Mouse (Mus musculus): ENCODE data around the gene Hpse. TPM values are rescaled to one million over a fixed set of nuclear protein-coding genes. Genes with fewer than 3 reads are reported as not detected.

Hpse gene
- total and polyA plus RNA-seq, 3 experiments, result not detected

GRCm38 (mm10) chr5:100680542-100680933 is 39.0 kb downstream of the Hpse start:
- Histone ChIP-seq H3K9me3 (replicated peaks) (no peaks in the 10 kb centered on the region), H3K36me3 (replicated peaks) (no peaks in the 10 kb centered on the region), H3K4me1 (ENCODE audit: insufficient read depth, low read depth, low read length) (no peaks in the 10 kb centered on the region), H3K4me3 (ENCODE audit: low read depth, low read length) (no peak overlapping the region), H3K27me3 (ENCODE audit: insufficient read depth, low read length) (peaks cover 13% of the 10 kb centered on the region)
- TF ChIP-seq CTCF (IDR thresholded peaks at IDR 0.05; ENCODE audit: low read depth, low read length) (no peak), TAL1 (conservative IDR thresholded peaks at IDR 0.05; ENCODE audit: low read depth, low read length) (no peak), GATA1 (IDR thresholded peaks at IDR 0.05; ENCODE audit: borderline replicate concordance, low read length) (no peak), POLR2AphosphoS5 (IDR thresholded peaks at IDR 0.05; ENCODE audit: insufficient replicate concordance, low read depth, low read length) (no peak), GATA2 (IDR thresholded peaks at IDR 0.05; ENCODE audit: borderline replicate concordance, low read depth, low read length) (no peak)
- no peak for DNase-seq (ENCODE audit: low spot score)
- ATAC-seq (ENCODE audit: extremely low read depth, insufficient number of reproducible peaks, low FRiP score, poor library complexity, severe bottlenecking), result no peak

- DNase-seq (ENCODE audit: low spot score) (no peak), ATAC-seq (ENCODE audit: extremely low read depth, insufficient number of reproducible peaks, low FRiP score, poor library complexity, severe bottlenecking) (no peak)
- Histone ChIP-seq H3K4me1 (ENCODE audit: insufficient read depth, low read depth, low read length) (peaks cover 2% of the 10 kb centered on the region), H3K36me3 (replicated peaks) (no peaks in the 10 kb centered on the region), H3K9me3 (replicated peaks) (no peaks in the 10 kb centered on the region), H3K4me3 (ENCODE audit: low read depth, low read length) (no peak overlapping the region), H3K27me3 (ENCODE audit: insufficient read depth, low read length) (peaks cover 13% of the 10 kb centered on the region)
- TF ChIP-seq GATA2 (IDR thresholded peaks at IDR 0.05; ENCODE audit: borderline replicate concordance, low read depth, low read length) (no peak), TAL1 (conservative IDR thresholded peaks at IDR 0.05; ENCODE audit: low read depth, low read length) (no peak), CTCF (IDR thresholded peaks at IDR 0.05; ENCODE audit: low read depth, low read length) (no peak), GATA1 (IDR thresholded peaks at IDR 0.05; ENCODE audit: borderline replicate concordance, low read length) (no peak), POLR2AphosphoS5 (IDR thresholded peaks at IDR 0.05; ENCODE audit: insufficient replicate concordance, low read depth, low read length) (no peak)
These were observed 39.5 kb downstream of the Hpse start for GRCm38 (mm10) chr5:100679911-100680541.

DNA sequence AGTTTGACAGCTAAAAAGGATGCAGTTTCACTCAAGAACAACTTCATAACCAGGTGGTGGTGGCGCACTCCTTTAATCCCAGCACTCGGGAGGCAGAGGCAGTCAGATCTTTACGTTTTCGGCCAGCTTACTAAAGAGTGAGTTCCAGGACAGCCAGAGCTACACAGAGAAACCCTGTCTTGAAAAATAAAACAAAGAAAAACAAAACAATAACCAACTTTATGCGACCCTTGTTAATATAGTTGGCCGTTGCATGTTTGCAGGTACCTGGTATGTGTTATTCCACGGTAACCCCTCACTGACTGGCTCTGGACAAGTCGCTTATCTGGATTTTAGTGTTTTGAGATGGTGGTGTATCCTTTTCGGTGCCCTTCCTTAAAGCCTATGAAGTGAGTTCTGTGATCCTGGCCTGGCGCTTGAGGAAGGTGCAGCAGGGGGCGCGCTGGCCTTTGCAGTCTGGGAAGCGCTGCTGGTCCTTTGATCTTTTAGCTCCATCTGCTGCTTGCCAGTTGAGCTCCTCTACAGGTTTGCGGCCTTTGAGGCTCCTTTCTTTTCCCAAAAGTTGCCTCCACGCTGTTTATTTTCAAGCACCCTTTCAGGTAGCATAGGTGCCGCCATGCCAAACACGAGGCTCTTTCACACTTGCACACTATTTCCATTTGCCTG is 44.7 kb downstream of the Hpse start, which contains the start of gene Coq2:
TSS of gene Coq2 (minus strand) at position 430 of the 666 bp plus-strand sequence.
- no peaks in the 10 kb centered on the region for H3K9me3 ChIP-seq (replicated peaks)
- ATAC-seq (ENCODE audit: extremely low read depth, insufficient number of reproducible peaks, low FRiP score, poor library complexity, severe bottlenecking) (peak; percentile 81), DNase-seq (ENCODE audit: low spot score) (peak; percentile 68)
- H3K4me3 ChIP-seq (ENCODE audit: low read depth, low read length), result peak within 1 kb of the TSS; percentile 93
- H3K36me3 ChIP-seq (replicated peaks), result peaks cover 25% of the 10 kb centered on the region
- peaks cover 37% of the 10 kb centered on the region for H3K4me1 ChIP-seq (ENCODE audit: insufficient read depth, low read depth, low read length)
- peaks cover 2% of the 10 kb centered on the region for H3K27me3 ChIP-seq (ENCODE audit: insufficient read depth, low read length)
- TF ChIP-seq GATA1 (IDR thresholded peaks at IDR 0.05; ENCODE audit: borderline replicate concordance, low read length) (no peak), TAL1 (conservative IDR thresholded peaks at IDR 0.05; ENCODE audit: low read depth, low read length) (no peak), GATA2 (IDR thresholded peaks at IDR 0.05; ENCODE audit: borderline replicate concordance, low read depth, low read length) (no peak), POLR2AphosphoS5 (IDR thresholded peaks at IDR 0.05; ENCODE audit: insufficient replicate concordance, low read depth, low read length) (no peak), CTCF (IDR thresholded peaks at IDR 0.05; ENCODE audit: low read depth, low read length) (peak; percentile 20; the same call in 1 of the 2 replicates)

- Histone ChIP-seq H3K4me3 (ENCODE audit: low read depth, low read length) (peak overlapping the region; percentile 93), H3K4me1 (ENCODE audit: insufficient read depth, low read depth, low read length) (peaks cover 37% of the 10 kb centered on the region), H3K36me3 (replicated peaks) (peaks cover 33% of the 10 kb centered on the region), H3K27me3 (ENCODE audit: insufficient read depth, low read length) (no peaks in the 10 kb centered on the region; the same call in 1 of the 2 replicates), H3K9me3 (replicated peaks) (no peaks in the 10 kb centered on the region)
- ATAC-seq (ENCODE audit: extremely low read depth, insufficient number of reproducible peaks, low FRiP score, poor library complexity, severe bottlenecking) (peak; percentile 56; the same call in 1 of the 2 replicates), DNase-seq (ENCODE audit: low spot score) (peak; percentile 83)
- TF ChIP-seq GATA2 (IDR thresholded peaks at IDR 0.05; ENCODE audit: borderline replicate concordance, low read depth, low read length), result no peak
- TF ChIP-seq CTCF (IDR thresholded peaks at IDR 0.05; ENCODE audit: low read depth, low read length), result no peak
- no peak for TF ChIP-seq POLR2AphosphoS5 (IDR thresholded peaks at IDR 0.05; ENCODE audit: insufficient replicate concordance, low read depth, low read length)
- TF ChIP-seq GATA1 (IDR thresholded peaks at IDR 0.05; ENCODE audit: borderline replicate concordance, low read length), result no peak
- no peak for TF ChIP-seq TAL1 (conservative IDR thresholded peaks at IDR 0.05; ENCODE audit: low read depth, low read length)
These were observed 45.6 kb downstream of the Hpse start for GRCm38 (mm10) chr5:100673745-100674486.

- no peak for DNase-seq (ENCODE audit: low spot score)
- TF ChIP-seq POLR2AphosphoS5 (IDR thresholded peaks at IDR 0.05; ENCODE audit: insufficient replicate concordance, low read depth, low read length) (no peak), GATA2 (IDR thresholded peaks at IDR 0.05; ENCODE audit: borderline replicate concordance, low read depth, low read length) (no peak), CTCF (IDR thresholded peaks at IDR 0.05; ENCODE audit: low read depth, low read length) (no peak), TAL1 (conservative IDR thresholded peaks at IDR 0.05; ENCODE audit: low read depth, low read length) (no peak), GATA1 (IDR thresholded peaks at IDR 0.05; ENCODE audit: borderline replicate concordance, low read length) (no peak)
- H3K4me1 ChIP-seq (ENCODE audit: insufficient read depth, low read depth, low read length), result peaks cover 40% of the 10 kb centered on the region
- no peak overlapping the region; the same call in 1 of the 2 replicates for H3K4me3 ChIP-seq (ENCODE audit: low read depth, low read length)
- H3K36me3 ChIP-seq (replicated peaks), result peaks cover 48% of the 10 kb centered on the region
- no peaks in the 10 kb centered on the region; the same call in 1 of the 2 replicates for H3K27me3 ChIP-seq (ENCODE audit: insufficient read depth, low read length)
- H3K9me3 ChIP-seq (replicated peaks), result no peaks in the 10 kb centered on the region
- no peak for ATAC-seq (ENCODE audit: extremely low read depth, insufficient number of reproducible peaks, low FRiP score, poor library complexity, severe bottlenecking)
These were observed 47.1 kb downstream of the Hpse start for GRCm38 (mm10) chr5:100672403-100672802.

All from G1E (cell line).